Mouse (Mus musculus) cerebellum, postnatal 4 days (tissue): ENCODE data around the gene Tuba1a.

ENCODE experiments used
- DNase-seq, 2 experiments: peaks; one replicate each; pipeline ENCODE4 v3.0.0; 2022; ENCODE audit warnings: low spot score in 2 of 2, mixed read lengths in 1 of 2

Tuba1a gene

DNA sequence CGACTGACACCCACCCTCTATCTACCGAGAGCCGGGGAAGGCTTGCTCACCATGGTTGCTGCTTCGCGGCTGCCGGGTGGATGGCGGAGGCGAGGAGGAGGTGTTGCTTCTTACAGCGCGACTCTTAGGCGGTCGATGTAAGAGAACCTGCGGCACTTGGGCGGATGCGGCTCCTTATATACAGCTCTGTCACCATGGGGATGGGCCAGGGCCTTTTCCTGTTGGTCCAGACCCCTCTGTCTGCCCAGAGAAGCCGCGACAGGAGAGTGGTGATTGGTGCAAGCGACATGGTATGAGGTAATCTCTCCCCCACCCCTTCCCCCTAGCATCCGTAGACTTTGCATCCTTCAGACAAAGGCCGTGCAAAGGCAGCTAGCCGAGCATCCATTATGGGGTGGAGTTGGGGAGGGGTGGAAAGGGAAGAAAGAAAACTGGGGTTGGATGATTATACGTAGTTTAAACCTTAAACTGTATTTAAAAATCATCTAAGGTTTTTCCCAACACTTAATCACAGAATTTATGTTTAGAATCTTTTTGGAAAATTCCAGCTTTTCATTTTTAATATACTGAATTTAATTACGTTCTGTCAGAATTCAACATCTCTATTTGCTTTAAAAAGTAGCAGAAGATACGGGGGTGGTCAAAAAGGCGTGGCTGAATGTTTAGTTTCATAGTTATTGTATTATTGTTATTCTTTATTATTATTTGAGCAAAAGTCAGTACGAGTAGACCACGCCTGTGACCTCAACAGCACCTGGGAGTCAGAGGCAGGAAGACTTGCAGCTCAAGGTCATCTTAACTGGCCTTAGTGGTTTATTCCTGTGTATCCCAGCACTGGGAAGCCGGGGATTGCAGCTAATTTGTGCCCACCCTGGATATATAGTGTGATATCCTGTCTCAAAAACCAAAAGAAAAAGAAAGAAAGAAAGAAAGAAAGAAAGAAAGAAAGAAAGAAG is at the start of gene Tuba1a, which contains the start of gene Gm49450:
Gene Tuba1a (minus strand): TSS at position 303 of the 956 bp plus-strand sequence.
Gene Gm49450 (minus strand): TSS at position 151 of the 956 bp plus-strand sequence.
- DNase-seq, result peak; percentile 90 to 96

DNA sequence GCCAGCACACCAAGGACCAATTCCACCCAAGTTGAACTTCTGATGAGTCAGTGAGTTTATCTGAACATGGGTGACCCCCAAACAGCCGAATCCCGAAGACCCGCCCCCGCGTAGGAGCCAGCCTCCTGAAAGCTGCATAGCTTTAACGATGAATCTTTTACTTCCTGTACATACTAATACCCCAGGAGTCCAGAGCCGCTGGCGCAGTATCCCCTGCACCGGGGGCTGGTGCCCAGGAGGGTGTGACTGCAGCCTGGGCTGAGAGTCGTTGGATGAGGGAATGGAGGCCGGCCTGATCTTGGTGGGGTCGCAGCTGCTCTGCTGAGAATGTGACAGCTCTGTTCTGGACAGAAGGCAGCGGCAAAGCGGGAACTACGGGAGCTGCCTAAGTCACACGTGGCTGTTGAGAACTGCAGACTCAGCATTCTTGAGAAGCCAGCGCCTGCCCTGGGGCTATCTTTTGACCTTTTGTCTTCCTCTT is 48.0 kb upstream of the Tuba1a start:
- no peak for DNase-seq

DNA sequence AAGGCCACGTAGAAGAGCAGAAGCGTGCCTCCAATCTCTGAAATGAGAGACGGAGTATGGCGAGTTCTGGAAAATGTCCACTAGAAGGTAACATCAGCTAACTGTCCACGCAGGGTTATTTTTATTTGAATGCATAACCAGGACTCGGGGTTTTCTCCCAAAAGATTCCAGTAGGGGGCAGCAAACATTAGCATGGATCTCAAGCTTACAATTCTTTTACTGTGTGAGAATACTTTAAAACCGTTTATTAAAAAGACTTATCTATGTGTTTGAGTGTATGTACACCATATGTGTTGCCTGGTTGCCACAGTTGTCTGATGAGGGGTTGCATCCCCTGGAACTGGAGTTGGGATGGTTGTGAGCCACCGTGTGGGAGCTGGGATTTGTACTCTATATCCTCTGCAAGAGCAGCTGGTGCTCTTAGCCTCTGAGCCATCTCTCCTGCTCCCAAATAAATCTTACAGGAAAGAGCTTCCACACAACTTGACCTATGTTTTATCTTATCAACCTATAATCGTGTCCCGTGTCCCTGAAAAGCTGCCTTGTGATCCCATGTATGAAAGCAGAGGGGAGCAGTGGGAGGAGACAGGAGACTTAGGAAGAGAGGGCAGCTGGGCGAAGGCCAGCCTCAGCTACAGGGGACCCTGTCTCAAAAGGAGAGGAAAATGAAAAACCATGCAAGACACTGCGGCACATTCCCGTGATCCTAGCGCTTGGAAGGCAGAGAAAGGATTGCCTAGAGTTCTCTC is 47.2 kb upstream of the Tuba1a start:
- peak in 1 of 2 experiments; percentile 52 for DNase-seq

DNA sequence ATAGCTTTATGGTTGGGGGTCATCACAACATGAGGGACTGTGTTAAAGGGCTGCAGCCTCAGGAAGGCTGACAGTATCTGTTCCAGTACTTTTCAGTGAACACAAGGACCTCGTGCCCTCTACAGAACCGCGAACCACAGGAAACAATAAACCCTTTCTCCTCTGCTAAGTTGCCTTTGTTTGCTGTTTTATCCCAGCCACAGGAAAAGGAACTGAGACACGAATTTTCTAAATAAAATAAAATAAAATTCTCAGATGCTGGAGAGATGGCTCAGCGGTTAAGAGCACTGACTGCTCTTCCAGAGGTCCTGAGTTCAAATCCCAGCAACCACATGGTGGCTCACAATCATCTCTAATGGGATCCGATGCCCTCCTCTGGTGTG is 45.3 kb upstream of the Tuba1a start:
- no peak for DNase-seq

DNA sequence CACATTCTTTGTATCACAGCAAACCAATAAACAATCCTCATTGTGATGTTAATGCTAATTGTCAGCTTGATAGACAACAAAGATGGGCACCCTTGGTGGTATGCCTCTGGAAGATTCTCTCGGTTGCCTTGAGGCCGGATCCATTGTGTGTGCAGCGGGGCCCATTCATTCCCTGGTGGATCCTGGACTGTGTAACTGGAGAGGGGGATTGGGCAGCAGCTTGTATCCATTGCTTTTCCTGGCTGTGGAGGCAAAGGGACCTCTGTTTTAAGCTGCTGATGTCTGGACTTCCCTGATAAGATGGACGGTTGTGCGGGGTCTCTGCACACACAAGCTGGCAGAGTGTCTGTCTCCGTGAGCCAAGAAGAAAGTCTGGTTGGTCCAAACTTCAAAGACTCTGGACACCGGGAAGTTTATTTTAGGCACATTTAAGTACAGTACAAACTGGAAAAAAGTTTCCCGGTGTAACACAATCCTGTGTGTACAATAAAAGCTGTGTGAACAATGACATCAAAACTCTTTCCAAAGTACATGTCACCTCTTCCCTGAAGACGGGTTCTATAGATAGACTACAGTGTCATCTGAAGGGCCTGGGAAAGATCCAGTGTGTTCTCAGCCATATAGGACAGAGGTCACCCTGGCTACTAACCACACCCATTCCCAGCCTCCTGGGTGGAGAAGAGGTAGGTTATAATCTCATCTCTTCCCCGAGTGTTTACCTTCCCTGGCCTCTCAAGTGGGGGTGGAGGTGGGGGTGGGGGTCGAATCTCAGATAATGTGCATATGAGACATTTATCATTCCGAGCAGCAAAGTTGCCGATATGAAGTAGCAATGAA is 44.7 kb upstream of the Tuba1a start:
- DNase-seq, result no peak

DNA sequence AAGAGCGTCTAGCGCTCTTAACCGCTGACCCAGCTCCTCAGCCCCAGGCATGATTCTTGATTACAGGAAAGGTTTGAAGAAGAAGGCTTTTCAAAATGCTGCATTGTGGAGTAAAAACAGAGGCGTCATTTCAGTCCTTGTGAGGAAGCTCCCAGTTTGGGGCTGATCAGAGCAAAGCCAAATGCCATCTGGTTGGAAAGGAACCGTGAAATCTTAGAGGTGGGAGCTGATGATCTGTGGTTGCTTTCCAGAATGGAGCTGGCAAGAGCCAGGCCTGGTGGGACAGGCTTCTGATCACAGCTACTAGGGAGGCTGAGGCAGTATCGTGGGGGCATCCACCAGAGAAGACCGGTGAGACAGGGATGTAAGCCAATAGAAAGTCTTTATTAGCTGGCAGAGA is 43.3 kb upstream of the Tuba1a start:
- no peak for DNase-seq

DNA sequence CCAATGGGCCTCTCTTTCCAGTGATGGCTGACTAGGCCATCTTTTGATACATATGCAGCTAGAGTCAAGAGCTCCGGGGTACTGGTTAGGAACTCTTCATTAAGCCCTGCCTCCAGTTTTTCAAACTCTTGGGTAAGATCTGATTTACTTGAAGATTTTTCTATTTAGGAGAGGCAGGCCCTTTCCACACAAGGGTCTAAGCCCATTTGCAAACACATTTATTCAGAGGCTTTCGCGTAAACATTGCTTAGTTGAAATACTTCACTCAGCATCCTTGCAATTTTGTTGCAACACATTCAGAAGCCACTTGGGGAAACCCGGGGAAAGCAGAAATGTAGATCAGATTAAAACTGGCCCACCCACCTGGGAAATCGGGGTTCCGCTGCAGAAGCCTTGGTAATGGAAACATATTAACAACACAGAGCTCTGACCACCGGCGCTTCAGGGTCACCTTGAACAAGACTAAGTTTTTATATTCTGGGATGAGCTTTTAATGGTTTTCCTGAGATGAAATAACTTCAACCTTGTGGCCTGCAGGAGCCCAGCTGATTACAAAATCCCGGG is 41.5 kb upstream of the Tuba1a start:
- DNase-seq, result no peak

DNA sequence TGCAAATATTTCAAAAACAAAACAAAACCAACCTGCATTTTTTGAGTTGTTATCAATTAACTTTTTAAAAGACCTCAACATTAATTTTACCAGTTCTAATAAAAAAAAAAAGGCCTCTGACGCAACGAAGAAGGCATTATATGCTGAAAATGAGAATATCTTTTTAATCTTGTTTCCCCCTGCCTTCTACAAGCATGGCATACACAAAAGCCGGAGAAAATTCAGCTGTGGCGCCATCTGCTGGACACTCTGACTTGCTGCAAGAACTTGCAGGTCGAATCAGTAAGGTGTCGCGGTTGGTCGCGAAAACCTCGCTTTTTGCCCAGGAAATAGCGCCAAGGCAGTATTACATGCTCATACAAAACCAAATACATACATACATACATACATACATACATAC is 40.4 kb upstream of the Tuba1a start:
- DNase-seq, result peak; percentile 78 to 89

DNA sequence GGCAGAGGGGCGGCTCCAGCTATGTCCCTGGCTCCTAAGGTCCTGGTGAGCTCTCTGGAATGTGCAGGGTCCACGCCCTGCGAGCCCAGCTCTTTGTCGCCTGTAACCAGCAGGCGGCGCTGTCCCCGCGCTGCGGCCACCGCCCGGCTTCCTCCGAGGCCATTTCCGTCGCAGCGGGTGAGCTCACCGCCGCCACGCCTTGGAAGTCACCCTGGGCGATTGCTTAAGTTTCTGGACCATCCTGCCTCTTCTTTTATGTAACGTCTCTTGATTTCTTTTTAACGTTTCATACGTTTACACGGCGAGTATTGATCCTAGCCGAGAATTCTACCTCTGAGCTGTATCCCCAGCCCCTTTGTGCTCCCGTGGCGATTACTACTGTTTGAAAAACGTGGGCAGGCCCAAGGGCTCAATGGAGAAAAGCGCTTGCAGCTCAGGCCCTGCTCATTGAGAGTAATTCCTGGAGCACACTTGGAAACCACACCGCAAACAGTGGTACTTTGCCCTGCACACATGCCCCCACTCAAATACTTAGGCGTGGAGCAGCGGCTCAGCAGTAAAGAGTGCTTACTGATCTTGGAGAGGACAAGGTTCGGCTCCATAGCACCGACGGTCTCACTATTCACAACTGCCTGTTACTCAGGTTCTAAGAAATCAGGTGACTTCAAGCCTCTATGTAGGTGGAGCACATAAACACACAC is 39.7 kb upstream of the Tuba1a start:
- peak; percentile 91 to 98 for DNase-seq

DNA sequence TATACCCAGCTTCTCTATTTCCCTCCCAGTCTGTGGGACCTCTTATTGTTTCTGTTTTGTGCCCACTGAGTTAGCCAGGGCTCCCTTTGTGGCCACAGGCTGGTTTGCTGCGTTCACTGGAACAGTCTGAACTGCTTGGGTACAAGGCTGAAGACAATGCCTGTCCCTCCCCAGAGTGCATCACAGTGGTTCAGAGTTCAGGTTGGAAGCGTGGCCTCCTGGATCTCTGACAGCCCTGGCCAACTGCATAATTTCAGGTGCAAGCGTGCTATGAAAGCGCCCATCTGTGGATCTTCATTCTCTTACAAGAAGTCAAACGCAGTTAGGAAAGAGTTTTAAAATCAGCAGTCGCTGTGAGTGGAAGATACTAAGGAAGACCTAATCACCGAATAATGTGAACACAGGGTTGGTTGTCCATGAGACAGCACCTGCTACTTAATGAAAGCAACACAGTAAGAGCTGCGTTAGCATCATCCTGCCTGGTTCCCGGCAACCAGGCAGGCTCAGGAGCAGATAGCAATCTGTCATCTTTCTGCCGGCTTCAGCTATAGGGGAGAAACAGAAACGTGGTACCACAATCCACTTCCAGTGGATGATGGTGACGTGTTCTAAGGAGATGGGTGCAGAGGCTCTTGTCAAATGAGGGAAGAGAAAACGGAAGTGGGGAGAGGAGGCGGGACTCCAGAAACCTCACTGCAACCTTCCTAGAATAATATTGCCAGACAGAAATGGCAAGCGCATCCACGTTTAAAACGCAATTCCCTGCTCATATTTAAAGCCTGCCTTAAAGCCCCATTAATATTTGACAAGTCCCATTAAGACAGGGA is 38.8 kb upstream of the Tuba1a start:
- DNase-seq, result no peak

DNA sequence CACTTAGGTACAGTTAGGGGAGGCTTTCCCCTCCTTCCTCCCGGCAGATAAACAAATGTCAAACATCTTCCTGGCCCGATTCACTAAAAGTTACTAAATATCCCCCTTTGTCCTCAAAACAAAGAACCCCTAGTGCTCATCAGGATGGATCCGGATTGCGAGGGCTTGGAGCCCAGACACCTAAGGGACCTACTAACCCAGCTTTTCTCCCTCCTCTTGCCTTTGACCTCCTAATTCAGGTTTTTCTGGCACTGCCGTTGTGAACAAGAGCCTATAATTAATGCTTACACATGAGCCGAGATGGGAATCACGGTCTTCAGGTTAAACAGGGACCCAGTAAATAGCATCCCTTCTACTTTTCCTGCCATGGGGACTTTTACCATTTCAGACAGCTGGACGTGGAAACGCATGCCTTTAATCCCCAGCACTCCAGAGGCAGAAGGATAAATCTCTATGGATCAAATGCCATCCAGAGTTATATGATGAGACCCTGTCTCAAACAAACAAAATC is 38.1 kb upstream of the Tuba1a start:
- no peak for DNase-seq

DNA sequence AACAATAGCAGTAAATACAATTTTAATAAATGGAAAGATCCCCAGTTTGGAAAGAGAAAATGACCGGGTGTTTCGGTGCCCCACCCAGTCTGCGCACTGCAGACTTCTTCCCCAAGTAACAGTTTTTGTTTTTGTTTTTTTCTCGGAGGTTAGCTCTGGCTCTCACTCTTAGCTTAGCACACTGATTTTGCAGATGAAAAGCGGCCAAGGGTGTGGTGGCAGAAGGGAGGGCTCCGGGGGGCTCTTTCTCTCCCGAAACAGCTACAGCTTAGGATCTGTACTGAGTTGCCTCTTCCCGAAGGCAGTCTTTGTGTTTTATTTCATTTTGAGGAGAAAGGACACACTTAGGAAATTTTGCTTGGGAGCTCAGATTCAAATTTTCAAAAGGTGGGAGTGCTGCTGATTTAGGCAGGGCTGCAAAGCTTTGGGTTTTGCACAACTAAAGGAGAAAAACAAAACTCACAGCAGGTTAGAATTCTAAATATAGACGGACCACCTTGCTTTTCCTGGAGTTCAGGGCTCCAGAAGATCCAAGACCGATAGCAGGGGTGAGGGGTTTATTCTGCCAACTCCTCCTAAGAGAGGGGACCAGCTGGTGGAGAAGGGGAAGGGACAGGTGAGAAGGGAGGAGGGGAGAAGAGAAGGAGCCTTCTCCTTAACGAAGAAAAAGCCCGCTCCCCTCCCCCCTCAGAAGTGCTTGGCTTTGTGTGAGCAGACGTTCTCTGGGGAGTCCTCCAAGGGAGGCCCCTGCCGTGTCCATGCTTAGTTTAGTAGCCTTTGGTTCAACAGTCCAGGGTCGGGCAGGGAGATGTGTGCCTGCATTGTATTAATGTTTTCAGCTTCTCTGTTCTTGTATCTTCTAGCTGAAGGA is 37.4 kb upstream of the Tuba1a start:
- DNase-seq, result no peak

DNA sequence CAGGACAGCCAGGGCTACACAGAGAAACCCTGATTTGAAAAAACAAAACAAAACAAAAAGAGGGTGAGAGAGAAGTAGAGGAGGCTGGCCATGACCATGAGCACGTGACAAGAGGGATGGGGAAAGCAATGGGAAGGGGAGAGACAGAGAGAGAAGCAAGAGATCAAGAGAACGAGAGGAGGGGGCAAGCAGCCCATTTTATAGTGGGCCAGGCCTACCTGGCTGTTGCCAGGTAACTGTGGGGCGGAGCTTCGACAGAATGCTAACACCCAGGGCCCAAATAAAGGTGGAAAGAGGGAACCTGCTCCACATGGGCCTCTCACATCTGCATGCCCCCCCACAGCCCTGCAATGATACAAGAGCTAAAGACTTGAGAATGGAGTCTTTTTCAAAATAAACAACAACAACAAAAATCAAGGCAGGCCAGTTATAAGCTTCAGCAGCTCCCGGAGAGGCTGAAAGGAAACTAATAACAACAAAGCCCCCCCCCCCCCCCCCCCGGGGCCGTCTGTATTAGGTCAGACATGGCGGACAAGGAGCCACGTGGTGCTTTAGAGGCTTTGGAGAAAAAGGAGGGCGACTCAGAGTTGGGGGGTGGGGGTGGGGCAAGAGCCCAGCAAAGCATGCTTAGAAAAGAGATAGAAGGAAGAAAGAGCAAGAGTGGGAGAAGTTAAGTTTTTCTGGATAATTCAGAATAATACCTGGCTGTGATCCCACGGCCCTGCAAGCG is 36.4 kb upstream of the Tuba1a start:
- no peak for DNase-seq

DNA sequence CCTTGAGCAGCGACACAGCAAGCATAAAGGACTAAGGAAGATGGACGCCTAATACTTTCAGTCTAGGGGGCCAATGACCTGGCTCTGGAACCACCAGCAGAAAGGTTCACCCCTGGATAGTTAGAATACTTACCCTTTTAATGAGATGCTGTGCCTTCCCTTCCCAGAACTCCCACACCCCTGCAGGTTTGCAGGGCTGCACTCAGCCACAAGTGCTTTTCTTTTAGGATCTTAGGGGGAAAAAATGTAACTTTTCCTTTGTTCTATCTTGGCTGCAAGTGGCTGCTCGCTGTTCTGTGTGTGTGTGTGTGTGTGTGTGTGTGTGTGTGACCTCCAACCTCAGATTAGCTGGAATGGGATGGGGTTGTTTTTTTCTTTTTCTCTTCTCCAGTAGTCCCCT is 35.3 kb upstream of the Tuba1a start:
- DNase-seq, result no peak

DNA sequence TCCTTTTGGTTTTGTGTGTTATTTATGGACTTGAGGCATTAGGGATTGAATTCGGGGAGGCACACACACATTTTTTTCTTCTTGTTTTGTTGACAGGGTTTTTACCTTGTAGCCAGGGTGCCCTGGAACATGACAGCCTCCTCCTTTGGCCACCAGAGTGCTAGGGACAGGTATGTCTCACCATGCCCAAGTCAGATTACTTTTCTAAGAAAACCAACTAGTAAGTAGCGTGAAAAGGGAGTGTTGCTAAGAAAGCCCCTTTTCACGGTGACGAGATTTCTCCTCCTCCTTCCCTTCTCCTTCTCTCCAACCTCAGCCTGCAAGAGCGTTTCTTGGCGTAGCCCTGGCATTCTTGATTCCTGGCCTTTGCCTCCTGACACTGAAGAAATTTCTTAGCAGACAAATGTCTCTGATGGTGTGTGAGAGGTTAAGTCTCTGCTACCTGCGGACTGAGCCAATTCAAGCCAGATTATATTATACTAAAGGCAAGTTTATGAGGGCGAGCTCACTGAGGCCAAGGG is 34.2 kb upstream of the Tuba1a start:
- no peak for DNase-seq

DNA sequence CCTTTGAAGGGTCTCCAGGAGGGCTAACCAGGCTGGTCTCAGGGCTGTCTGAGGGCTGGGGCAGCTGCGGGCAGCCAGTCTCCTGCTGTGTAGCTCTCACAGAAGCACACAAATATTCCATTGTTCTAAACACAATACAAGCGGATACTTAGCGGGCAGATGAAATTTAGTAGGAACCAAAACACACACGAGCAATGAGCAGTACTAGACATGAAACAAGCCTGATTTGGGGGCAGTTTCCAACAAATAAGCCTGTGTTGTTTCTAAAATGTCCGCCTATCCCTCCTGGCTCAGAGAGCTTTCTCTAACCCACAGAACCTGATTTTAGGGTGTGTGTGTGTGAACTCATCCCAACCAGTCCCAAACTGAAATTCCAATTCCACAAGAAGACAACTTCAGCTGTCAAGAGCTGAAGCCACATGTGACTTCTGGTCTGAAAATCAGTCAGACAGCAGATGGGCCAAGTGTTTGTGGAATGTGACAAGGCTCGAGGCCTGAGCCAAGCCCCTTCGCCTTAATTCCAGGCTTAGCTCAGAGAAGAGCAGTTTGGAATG is 33.7 kb upstream of the Tuba1a start:
- no peak for DNase-seq

DNA sequence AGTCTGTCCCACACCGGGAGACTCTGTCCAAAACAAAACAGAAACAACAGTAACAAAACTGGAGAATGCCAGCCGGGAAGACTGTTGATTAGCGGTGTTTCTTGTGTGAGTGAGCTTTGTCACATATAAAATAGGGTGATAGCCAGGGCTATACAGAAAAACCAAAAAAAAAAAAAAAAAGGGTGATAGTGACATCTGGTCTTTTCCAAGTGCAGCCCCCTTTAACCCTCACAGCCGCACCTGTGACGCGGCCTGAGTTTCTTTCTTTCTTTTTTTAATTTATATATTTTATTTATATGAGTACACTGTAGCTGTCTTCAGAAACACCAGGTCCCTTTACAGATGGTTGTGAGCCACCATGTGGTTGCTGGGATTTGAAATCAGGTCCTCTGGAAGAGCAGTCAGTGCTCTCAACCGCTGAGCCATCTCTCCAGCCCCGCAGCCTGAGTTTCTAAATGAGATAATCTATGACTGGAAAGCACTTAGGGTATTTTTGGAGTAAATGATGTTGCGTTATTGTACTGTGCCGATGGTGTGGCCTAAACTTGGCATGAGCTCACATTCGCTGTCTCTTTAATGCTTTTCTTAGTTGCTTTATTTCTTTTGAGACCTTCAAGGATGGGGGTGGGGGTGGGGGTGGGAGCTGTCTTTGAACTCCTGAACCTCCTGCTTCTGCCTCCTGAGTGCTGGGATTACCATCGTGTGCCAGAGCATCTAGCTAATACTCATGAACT is 32.6 kb upstream of the Tuba1a start:
- DNase-seq, result no peak
